Mouse (Mus musculus) heart, embryonic 11.5 days (tissue): ENCODE measurements around the gene Lpp. TPM values are rescaled to one million over a fixed set of nuclear protein-coding genes. Genes with fewer than 3 reads are reported as not detected.

Experiments
- ATAC-seq: fragments of 200-750 bp; cut with Nextera tagmentation; replicated peaks from 2 replicates; pipeline ENCODE4 v1.8.0; 2017; ENCODE audit warnings: moderate library complexity; ENCODE audit not compliant: insufficient number of reproducible peaks, low FRiP score, low TSS enrichment
- H3K27ac ChIP-seq: fragments of 300-500 bp; sonication (generic); 2 replicates; pipeline ENCODE4 v1.5.1; 2014; ENCODE audit warnings: mild to moderate bottlenecking, low read depth, low read length
- H3K27me3 ChIP-seq: fragments of 300-500 bp; sonication (generic); 2 replicates; pipeline ENCODE4 v1.6.1; 2014; ENCODE audit warnings: mild to moderate bottlenecking, low read length, mixed read lengths; ENCODE audit not compliant: control insufficient read depth, insufficient read depth
- H3K36me3 ChIP-seq: fragments of 300-500 bp; sonication (generic); 2 replicates; pipeline ENCODE4 v1.6.1; 2014; ENCODE audit warnings: mild to moderate bottlenecking, low read length, moderate library complexity, mixed read lengths; ENCODE audit not compliant: control insufficient read depth, insufficient read depth
- H3K4me1 ChIP-seq: fragments of 300-500 bp; sonication (generic); 2 replicates; pipeline ENCODE4 v1.6.1; 2014; ENCODE audit warnings: low read length; ENCODE audit not compliant: control insufficient read depth, insufficient read depth
- H3K4me2 ChIP-seq: fragments of 300-500 bp; sonication (generic); 2 replicates; pipeline ENCODE4 v1.6.1; 2014; ENCODE audit warnings: mild to moderate bottlenecking, moderate library complexity
- H3K4me3 ChIP-seq: fragments of 300-500 bp; sonication (generic); 2 replicates; pipeline ENCODE4 v1.5.1; 2014; ENCODE audit warnings: low read depth, low read length
- H3K9ac ChIP-seq: fragments of 300-500 bp; sonication (generic); 2 replicates; pipeline ENCODE4 v1.6.1; 2014; ENCODE audit warnings: mild to moderate bottlenecking, low read depth, low read length, moderate library complexity
- H3K9me3 ChIP-seq: fragments of 300-500 bp; sonication (generic); replicated peaks from 2 replicates; pipeline ENCODE4 v1.6.1; 2016; ENCODE audit warnings: low read length; ENCODE audit not compliant: control insufficient read depth
- WGBS: fragments of 180-500 bp; shearing (Covaris S2); extraction: QIAGEN DNeasy Blood & Tissue Kit; methylation state at CpG from one replicate; pipeline ENCODE4 v1.1.7; 2014; ENCODE audit not compliant: insufficient replicate concordance; 5-methylcytosine and 5-hydroxymethylcytosine counted together
- polyA plus RNA-seq: library from polyadenylated mRNA; unstranded; fragments of >200 nt; fragmentation: Nextera tagmentation; extraction: Ambion mirVana; gene quantifications from 2 replicates; pipeline ENCODE4 v1.2.1, GENCODE M21; 2014

Gene Lpp
- polyA plus RNA-seq, 1 experiment from 2014 or later: 59.2 TPM

GRCm38 (mm10) chr16:24443555-24443954, 50.2 kb downstream of the Lpp start:
- ATAC-seq: no peak
- WGBS: 48% methylated on average over 5 of the region's 5 CpGs

GRCm38 (mm10) chr16:24444818-24445217, 51.5 kb downstream of the Lpp start:
- Histone ChIP-seq H3K4me1 (peaks cover 54% of the 10 kb centered on the region), H3K27me3 (no peaks in the 10 kb centered on the region), H3K9me3 (no peaks in the 10 kb centered on the region), H3K4me3 (no peak overlapping the region), H3K4me2 (no peak overlapping the region), H3K36me3 (no peaks in the 10 kb centered on the region), H3K27ac (no peak overlapping the region; the same call in 1 of the 2 replicates), H3K9ac (no peak overlapping the region)
- WGBS: 39% methylated on average over 4 of the region's 4 CpGs
- ATAC-seq: no peak

More at GRCm38 (mm10) chr16:24443555-24443954, 50.2 kb downstream of the Lpp start:
- Histone ChIP-seq H3K27ac (peak overlapping the region; percentile 51; the same call in 1 of the 2 replicates), H3K4me1 (peaks cover 53% of the 10 kb centered on the region), H3K9me3 (no peaks in the 10 kb centered on the region), H3K4me2 (no peak overlapping the region), H3K27me3 (no peaks in the 10 kb centered on the region), H3K9ac (no peak overlapping the region), H3K36me3 (no peaks in the 10 kb centered on the region), H3K4me3 (no peak overlapping the region)

GRCm38 (mm10) chr16:24445473-24445872, 52.2 kb downstream of the Lpp start:
- Histone ChIP-seq H3K27ac (no peak overlapping the region), H3K9me3 (no peaks in the 10 kb centered on the region), H3K36me3 (no peaks in the 10 kb centered on the region), H3K4me2 (no peak overlapping the region), H3K4me1 (peaks cover 61% of the 10 kb centered on the region), H3K4me3 (no peak overlapping the region), H3K9ac (no peak overlapping the region), H3K27me3 (no peaks in the 10 kb centered on the region)
- no peak for ATAC-seq
- 69% methylated on average over 3 of the region's 3 CpGs for WGBS

GRCm38 (mm10) chr16:24446449-24446848, 53.1 kb downstream of the Lpp start:
- Histone ChIP-seq H3K4me3 (no peak overlapping the region), H3K9me3 (no peaks in the 10 kb centered on the region), H3K27me3 (no peaks in the 10 kb centered on the region), H3K4me2 (no peak overlapping the region), H3K36me3 (no peaks in the 10 kb centered on the region), H3K9ac (no peak overlapping the region), H3K27ac (no peak overlapping the region), H3K4me1 (peaks cover 62% of the 10 kb centered on the region)
- ATAC-seq: no peak
- 68% methylated on average over 1 of the region's 1 CpGs for WGBS

GRCm38 (mm10) chr16:24447666-24448492, 54.6 kb downstream of the Lpp start:
- H3K36me3 ChIP-seq: no peaks in the 10 kb centered on the region
- no peaks in the 10 kb centered on the region for H3K9me3 ChIP-seq
- ATAC-seq: no peak
- no peak overlapping the region for H3K4me2 ChIP-seq
- H3K9ac ChIP-seq: no peak overlapping the region
- H3K27me3 ChIP-seq: no peaks in the 10 kb centered on the region
- WGBS: 31% methylated on average over 7 of the region's 7 CpGs
- peak overlapping the region; percentile 16 for H3K27ac ChIP-seq
- no peak overlapping the region for H3K4me3 ChIP-seq
- peaks cover 63% of the 10 kb centered on the region for H3K4me1 ChIP-seq

- no peaks in the 10 kb centered on the region for H3K36me3 ChIP-seq
- no peaks in the 10 kb centered on the region for H3K27me3 ChIP-seq
- peaks cover 62% of the 10 kb centered on the region for H3K4me1 ChIP-seq
- no peaks in the 10 kb centered on the region for H3K9me3 ChIP-seq
- H3K9ac ChIP-seq: no peak overlapping the region
- no peak for ATAC-seq
- no peak overlapping the region for H3K4me2 ChIP-seq
- H3K4me3 ChIP-seq: no peak overlapping the region
- 55% methylated on average over 2 of the region's 2 CpGs for WGBS
- H3K27ac ChIP-seq: peak overlapping the region; percentile 22
Measured at GRCm38 (mm10) chr16:24448493-24448845, 55.2 kb downstream of the Lpp start.

- Histone ChIP-seq H3K4me3 (no peak overlapping the region), H3K4me1 (peaks cover 66% of the 10 kb centered on the region)
Measured at GRCm38 (mm10) chr16:24449806-24450205, 56.5 kb downstream of the Lpp start.

GRCm38 (mm10) chr16:24450256-24450655, 56.9 kb downstream of the Lpp start:
- no peak for ATAC-seq
- Histone ChIP-seq H3K27ac (no peak overlapping the region), H3K9me3 (no peaks in the 10 kb centered on the region), H3K4me1 (peaks cover 66% of the 10 kb centered on the region), H3K4me3 (no peak overlapping the region), H3K9ac (no peak overlapping the region; the same call in 1 of the 2 replicates), H3K36me3 (no peaks in the 10 kb centered on the region), H3K4me2 (no peak overlapping the region; the same call in 1 of the 2 replicates), H3K27me3 (no peaks in the 10 kb centered on the region)
- WGBS: 47% methylated on average over 5 of the region's 5 CpGs

More at GRCm38 (mm10) chr16:24449806-24450205, 56.5 kb downstream of the Lpp start:
- no peaks in the 10 kb centered on the region for H3K27me3 ChIP-seq
- no peak for ATAC-seq
- peak overlapping the region; percentile 9 for H3K4me2 ChIP-seq
- no peaks in the 10 kb centered on the region for H3K36me3 ChIP-seq
- H3K9me3 ChIP-seq: no peaks in the 10 kb centered on the region
- 30% methylated on average over 7 of the region's 8 CpGs for WGBS
- H3K9ac ChIP-seq: no peak overlapping the region
- H3K27ac ChIP-seq: peak overlapping the region; percentile 46

- Histone ChIP-seq H3K4me1 (peaks cover 64% of the 10 kb centered on the region), H3K9me3 (no peaks in the 10 kb centered on the region), H3K27ac (no peak overlapping the region), H3K4me2 (no peak overlapping the region), H3K27me3 (no peaks in the 10 kb centered on the region), H3K4me3 (no peak overlapping the region), H3K36me3 (no peaks in the 10 kb centered on the region), H3K9ac (no peak overlapping the region)
- 66% methylated on average over 5 of the region's 5 CpGs for WGBS
- no peak for ATAC-seq
Measured at GRCm38 (mm10) chr16:24451123-24451522, 57.8 kb downstream of the Lpp start.
